Mouse (Mus musculus): ENCODE measurements around the gene Noto.

DNA sequence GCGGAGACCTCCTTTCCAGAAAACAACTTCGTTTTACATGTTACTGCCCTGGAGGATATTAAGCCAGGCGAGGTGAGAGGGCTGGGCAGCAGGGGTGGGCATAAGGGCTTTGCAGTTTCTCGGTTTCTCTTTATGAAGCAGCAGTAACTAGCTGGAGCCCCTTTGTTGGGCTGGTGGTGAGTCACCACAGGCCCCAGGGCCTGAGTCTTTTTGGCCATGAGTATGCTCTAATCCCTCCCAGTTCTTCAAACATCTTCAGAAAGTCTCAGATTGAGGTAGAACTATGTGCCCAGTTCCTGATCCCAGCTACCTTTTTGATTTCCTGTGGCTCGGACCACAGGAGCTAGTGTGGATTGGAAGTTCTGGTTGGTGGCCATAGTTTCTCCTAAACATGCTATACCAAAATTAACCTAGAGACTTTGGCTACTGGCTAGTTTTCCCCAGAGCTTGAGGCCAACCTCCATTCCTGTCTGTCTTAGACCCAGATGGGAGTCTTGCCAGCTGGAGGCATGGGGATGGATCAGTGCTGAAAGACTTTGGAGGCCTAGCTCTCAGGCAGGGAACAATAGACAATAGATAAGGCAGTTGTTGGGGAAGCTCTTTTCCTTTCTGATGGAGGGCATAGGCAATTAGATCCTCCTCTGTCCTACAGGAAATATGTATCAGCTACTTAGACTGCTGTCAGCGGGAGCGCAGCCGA lies 20.7 kb downstream of the Noto start:
- TF ChIP-seq TAL1 (IDR thresholded peaks at IDR 0.05; ENCODE audit: low read length) (no peak), GATA1 (IDR thresholded peaks at IDR 0.05; ENCODE audit: low read length) (no peak)
